Mouse (Mus musculus): ENCODE measurements around the gene Fabp7. TPM values are rescaled to one million over a fixed set of nuclear protein-coding genes. Genes with fewer than 3 reads are reported as not detected.

The Fabp7 gene
- polyA plus RNA-seq, 1 experiment = 0.16 TPM

DNA sequence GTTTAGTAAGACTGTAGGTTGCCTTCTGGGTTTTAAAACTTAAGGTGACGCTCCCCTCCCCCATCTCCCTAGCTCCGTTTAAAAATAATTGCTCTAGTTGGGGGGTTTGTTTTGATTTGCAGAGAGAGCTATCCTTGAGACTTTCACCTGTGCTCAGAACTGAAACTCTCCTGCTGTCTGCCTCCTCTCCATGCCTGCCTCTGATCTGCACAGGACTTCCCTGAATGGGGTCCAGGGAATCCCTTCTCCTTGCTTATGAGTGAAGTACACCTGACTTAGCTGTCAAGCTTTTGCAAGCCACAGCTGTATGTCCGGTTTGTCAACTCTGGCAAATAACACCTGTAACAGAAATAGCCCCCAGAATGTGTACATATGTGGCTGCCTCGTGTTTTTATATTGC, 10.9 kb downstream of the Fabp7 start:
- Histone ChIP-seq H3K4me3 (ENCODE audit: control insufficient read depth, insufficient read depth, low read length) (peak overlapping the region; percentile 16), H3K27me3 (ENCODE audit: control insufficient read depth, insufficient read depth, low read length) (no peaks in the 10 kb centered on the region), H3K4me1 (replicated peaks; ENCODE audit: control insufficient read depth, insufficient read depth, low read length) (peaks cover 11% of the 10 kb centered on the region), H3K27ac (ENCODE audit: control insufficient read depth, insufficient read depth, low read length) (peak overlapping the region; percentile 20; the same call in 1 of the 2 replicates), H3K36me3 (ENCODE audit: control insufficient read depth, insufficient read depth, low read length) (no peaks in the 10 kb centered on the region)
- WGBS = 9% methylated on average over 4 of the region's 4 CpGs
- DNase-seq = peak; percentile 8
- TF ChIP-seq POLR2A (IDR thresholded peaks at IDR 0.05; ENCODE audit: control insufficient read depth, extremely low read depth, insufficient read depth, low read length, poor library complexity) (no peak), CTCF (IDR thresholded peaks at IDR 0.05; ENCODE audit: borderline replicate concordance, control insufficient read depth, extremely low read depth, insufficient read depth, low read length, poor library complexity) (no peak)

DNA sequence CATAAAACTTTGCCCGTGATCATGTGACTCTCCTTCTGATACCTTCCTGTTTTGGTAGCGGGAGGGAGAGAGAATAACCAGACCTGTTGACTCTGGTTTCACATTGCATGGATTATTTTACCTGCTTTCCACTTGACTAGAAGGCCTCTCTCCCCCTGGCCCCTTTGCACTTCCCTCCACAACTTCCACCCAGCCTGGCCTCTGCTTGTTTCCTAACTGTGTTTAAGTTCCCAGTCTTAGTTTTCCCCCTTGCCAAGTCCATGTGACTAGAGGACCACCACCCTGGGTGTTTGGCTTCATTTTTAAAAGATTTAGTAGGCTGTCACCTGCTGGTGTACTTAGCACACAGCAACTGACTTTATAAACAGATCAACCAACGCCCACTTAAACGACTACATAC, 11.4 kb downstream of the Fabp7 start:
- H3K27ac ChIP-seq (ENCODE audit: control insufficient read depth, insufficient read depth, low read length) = peak overlapping the region; percentile 76
- WGBS = 5% methylated on average over 4 of the region's 4 CpGs
- no peaks in the 10 kb centered on the region for H3K27me3 ChIP-seq (ENCODE audit: control insufficient read depth, insufficient read depth, low read length)
- peak overlapping the region; percentile 56 for H3K4me3 ChIP-seq (ENCODE audit: control insufficient read depth, insufficient read depth, low read length)
- peaks cover 11% of the 10 kb centered on the region for H3K4me1 ChIP-seq (replicated peaks; ENCODE audit: control insufficient read depth, insufficient read depth, low read length)
- no peaks in the 10 kb centered on the region for H3K36me3 ChIP-seq (ENCODE audit: control insufficient read depth, insufficient read depth, low read length)
- TF ChIP-seq POLR2A (IDR thresholded peaks at IDR 0.05; ENCODE audit: control insufficient read depth, extremely low read depth, insufficient read depth, low read length, poor library complexity) = no peak
- TF ChIP-seq CTCF (IDR thresholded peaks at IDR 0.05; ENCODE audit: borderline replicate concordance, control insufficient read depth, extremely low read depth, insufficient read depth, low read length, poor library complexity) = no peak
- DNase-seq = peak; percentile 39

DNA sequence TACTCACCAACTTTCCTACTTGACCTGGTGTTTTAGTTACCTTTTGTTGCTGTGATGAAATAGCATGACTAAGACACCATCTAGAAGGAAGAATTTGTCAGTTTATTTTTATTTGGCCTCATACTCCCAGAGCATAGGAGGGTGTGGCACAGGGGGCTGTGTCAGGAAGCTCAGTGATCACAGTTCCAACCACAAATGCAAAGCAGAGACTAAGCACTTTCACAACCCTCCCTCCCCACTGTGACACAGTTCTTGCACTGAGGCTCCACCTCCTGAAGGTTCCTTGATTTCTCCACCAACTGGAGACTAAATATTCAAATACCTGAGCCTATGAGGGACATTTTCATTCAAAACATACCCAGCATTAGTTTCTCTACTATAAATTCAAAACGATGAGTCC, 14.8 kb downstream of the Fabp7 start:
- peaks cover 8% of the 10 kb centered on the region for H3K4me1 ChIP-seq (replicated peaks; ENCODE audit: control insufficient read depth, insufficient read depth, low read length)
- H3K27me3 ChIP-seq (ENCODE audit: control insufficient read depth, insufficient read depth, low read length) = no peaks in the 10 kb centered on the region
- no peak overlapping the region for H3K27ac ChIP-seq (ENCODE audit: control insufficient read depth, insufficient read depth, low read length)
- H3K4me3 ChIP-seq (ENCODE audit: control insufficient read depth, insufficient read depth, low read length) = no peak overlapping the region
- DNase-seq = no peak
- 92% methylated on average over 1 of the region's 1 CpGs for WGBS
- TF ChIP-seq CTCF (IDR thresholded peaks at IDR 0.05; ENCODE audit: borderline replicate concordance, control insufficient read depth, extremely low read depth, insufficient read depth, low read length, poor library complexity) (no peak), POLR2A (IDR thresholded peaks at IDR 0.05; ENCODE audit: control insufficient read depth, extremely low read depth, insufficient read depth, low read length, poor library complexity) (no peak)
- H3K36me3 ChIP-seq (ENCODE audit: control insufficient read depth, insufficient read depth, low read length) = no peaks in the 10 kb centered on the region

GRCm38 (mm10) chr10:57807754-57808153, 23.1 kb downstream of the Fabp7 start:
- no peaks in the 10 kb centered on the region for H3K36me3 ChIP-seq (ENCODE audit: control insufficient read depth, insufficient read depth, low read length)
- TF ChIP-seq CTCF (IDR thresholded peaks at IDR 0.05; ENCODE audit: borderline replicate concordance, control insufficient read depth, extremely low read depth, insufficient read depth, low read length, poor library complexity) (no peak), POLR2A (IDR thresholded peaks at IDR 0.05; ENCODE audit: control insufficient read depth, extremely low read depth, insufficient read depth, low read length, poor library complexity) (no peak)

GRCm38 (mm10) chr10:57812161-57812856, 27.6 kb downstream of the Fabp7 start:
- TF ChIP-seq POLR2A (IDR thresholded peaks at IDR 0.05; ENCODE audit: control insufficient read depth, extremely low read depth, insufficient read depth, low read length, poor library complexity) (no peak), CTCF (IDR thresholded peaks at IDR 0.05; ENCODE audit: borderline replicate concordance, control insufficient read depth, extremely low read depth, insufficient read depth, low read length, poor library complexity) (no peak)
- no peak overlapping the region for H3K27ac ChIP-seq (ENCODE audit: control insufficient read depth, insufficient read depth, low read length)
- no peaks in the 10 kb centered on the region for H3K36me3 ChIP-seq (ENCODE audit: control insufficient read depth, insufficient read depth, low read length)
- H3K4me1 ChIP-seq (replicated peaks; ENCODE audit: control insufficient read depth, insufficient read depth, low read length) = no peaks in the 10 kb centered on the region
- DNase-seq = no peak
- no peaks in the 10 kb centered on the region for H3K27me3 ChIP-seq (ENCODE audit: control insufficient read depth, insufficient read depth, low read length)
- no peak overlapping the region for H3K4me3 ChIP-seq (ENCODE audit: control insufficient read depth, insufficient read depth, low read length)
- 89% methylated on average over 5 of the region's 5 CpGs for WGBS

More at GRCm38 (mm10) chr10:57807754-57808153, 23.1 kb downstream of the Fabp7 start:
- Histone ChIP-seq H3K27ac (ENCODE audit: control insufficient read depth, insufficient read depth, low read length) (no peak overlapping the region), H3K4me1 (replicated peaks; ENCODE audit: control insufficient read depth, insufficient read depth, low read length) (no peaks in the 10 kb centered on the region), H3K4me3 (ENCODE audit: control insufficient read depth, insufficient read depth, low read length) (no peak overlapping the region), H3K27me3 (ENCODE audit: control insufficient read depth, insufficient read depth, low read length) (no peaks in the 10 kb centered on the region)
- DNase-seq = no peak
- 98% methylated on average over 6 of the region's 6 CpGs for WGBS

DNA sequence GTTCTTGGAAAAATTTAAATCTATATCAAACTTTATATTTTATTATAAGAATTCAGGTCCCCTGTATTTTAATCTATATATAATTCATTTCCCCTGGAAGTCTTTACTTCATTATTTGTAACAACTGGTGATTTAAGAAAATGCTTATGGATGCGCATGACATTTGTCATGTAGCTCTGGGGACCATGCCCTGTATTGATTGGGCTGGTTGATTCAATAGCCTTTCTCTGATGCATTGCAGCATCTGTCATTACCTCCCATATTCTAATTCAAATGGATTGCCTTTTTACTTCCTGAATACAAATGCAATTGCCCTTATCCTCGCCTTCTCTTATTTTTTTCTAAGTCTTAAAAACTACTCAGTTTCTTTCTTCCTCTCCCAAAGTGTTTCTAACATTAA, 29.6 kb downstream of the Fabp7 start:
- no peaks in the 10 kb centered on the region for H3K27me3 ChIP-seq (ENCODE audit: control insufficient read depth, insufficient read depth, low read length)
- no peaks in the 10 kb centered on the region for H3K4me1 ChIP-seq (replicated peaks; ENCODE audit: control insufficient read depth, insufficient read depth, low read length)
- no peaks in the 10 kb centered on the region for H3K36me3 ChIP-seq (ENCODE audit: control insufficient read depth, insufficient read depth, low read length)
- no peak overlapping the region for H3K27ac ChIP-seq (ENCODE audit: control insufficient read depth, insufficient read depth, low read length)
- DNase-seq = no peak
- WGBS = 98% methylated on average over 2 of the region's 2 CpGs
- TF ChIP-seq POLR2A (IDR thresholded peaks at IDR 0.05; ENCODE audit: control insufficient read depth, extremely low read depth, insufficient read depth, low read length, poor library complexity) (no peak), CTCF (IDR thresholded peaks at IDR 0.05; ENCODE audit: borderline replicate concordance, control insufficient read depth, extremely low read depth, insufficient read depth, low read length, poor library complexity) (no peak)
- H3K4me3 ChIP-seq (ENCODE audit: control insufficient read depth, insufficient read depth, low read length) = no peak overlapping the region

All from thymus, adult 2 months (tissue).